Mouse (Mus musculus): ENCODE measurements at regions not wholly inside any gene's neighbourhood (a gene's known extent, or its start where the extent isn't known, plus 50 kb on each side); places are given as distances from the start of the nearest gene placed in this dataset.

DNA sequence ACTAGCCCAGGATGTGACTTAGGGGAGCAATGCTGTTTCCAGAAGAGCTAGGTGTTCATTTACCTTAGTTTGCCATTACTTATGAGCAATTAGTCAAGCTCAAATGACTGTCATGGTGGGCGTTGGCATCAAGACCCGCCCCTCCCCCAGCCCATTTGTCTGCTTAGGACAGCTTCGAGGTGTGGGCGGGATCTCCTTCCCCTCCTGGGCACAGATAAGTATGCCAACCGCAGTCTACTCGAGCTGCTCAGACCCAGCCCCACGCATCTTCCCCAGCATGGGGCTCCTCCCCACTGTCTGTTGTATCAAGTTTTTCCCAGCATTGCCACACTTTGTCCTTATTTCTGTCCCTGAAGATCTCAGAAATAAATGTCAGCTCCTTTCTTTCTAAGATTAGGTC lies 179.6 kb downstream of the Sp3 start:
- DNase-seq (ENCODE audit: low spot score in 2 of 2): no peak

DNA sequence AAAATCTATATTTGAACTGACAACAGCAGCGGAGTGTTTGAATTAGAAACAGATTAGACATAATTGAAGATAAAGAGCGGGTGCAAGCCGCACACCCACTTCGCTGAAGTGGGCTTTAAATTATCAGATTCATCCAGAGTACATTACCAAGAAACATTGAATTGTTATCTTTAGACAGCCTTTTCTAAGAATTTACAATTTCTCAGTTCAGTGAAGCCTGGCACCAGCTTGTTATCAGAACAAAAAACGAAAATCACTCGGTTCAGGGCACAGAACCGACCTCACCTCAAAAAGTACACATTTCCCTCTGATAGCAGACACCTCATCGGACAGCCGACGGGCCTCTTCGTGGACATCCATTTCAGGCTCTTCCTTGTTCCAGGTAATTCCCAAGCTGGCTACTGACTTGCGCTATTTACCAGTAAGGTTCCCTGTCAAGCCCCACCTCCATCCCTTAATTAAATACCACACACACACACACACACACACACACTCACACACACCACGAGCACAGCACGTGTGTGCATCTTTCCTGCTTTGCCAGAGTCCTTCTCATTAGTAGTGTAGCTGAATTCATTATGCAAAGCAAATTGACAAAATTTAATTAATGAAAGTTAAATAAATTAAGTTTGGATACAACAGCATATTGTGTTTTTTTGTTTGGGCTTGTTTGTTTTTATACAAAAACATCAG lies 166.8 kb downstream of the Sp3 start:
- DNase-seq (ENCODE audit: low spot score in 2 of 2): no peak

- peak in 1 of 2 experiments; percentile 37 for DNase-seq (ENCODE audit: low spot score in 2 of 2)
Observed at GRCm38 (mm10) chr2:72825251-72825650, 155.0 kb downstream of the Sp3 start.

DNA sequence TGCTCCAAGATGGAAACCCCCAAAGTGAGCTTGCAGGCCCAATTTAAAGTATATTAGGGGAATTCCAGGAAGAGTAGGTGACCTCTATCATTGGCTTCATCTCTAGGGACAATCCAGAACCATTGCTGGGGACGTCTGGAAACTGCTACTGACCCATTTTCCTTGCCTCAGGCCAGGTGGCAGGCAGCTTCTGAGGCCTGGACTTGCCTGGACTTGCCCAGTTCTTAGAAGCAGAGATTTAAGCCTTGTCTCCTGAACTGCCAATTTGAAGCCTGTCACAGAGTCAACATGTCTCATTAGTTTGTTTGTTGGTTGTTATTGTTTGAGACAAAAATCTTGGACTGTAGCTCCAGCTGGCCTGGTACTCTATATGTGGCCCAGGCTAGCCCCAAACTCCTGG lies 151.1 kb downstream of the Sp3 start:
- DNase-seq (ENCODE audit: low spot score in 2 of 2): no peak

DNA sequence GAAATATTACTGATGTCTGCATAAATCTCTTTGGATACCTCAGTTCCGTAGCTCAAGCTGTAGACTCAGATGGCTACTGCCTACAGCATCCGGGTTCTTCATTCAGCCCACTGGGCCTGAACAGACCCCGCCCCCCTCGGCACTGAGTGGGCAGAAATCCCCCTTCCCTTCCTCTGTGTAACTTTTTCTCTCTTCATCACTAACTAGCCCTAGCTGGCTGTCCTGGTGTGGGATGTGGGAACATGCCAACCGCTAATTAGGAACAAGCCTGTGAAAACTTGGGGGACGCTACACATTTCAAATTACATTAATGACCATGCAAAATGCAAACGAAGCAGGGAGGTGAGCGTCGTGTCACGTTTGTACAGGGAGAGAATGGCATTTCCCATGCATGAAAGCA lies 147.5 kb downstream of the Sp3 start:
- DNase-seq (ENCODE audit: low spot score in 2 of 2): no peak

- no peak for DNase-seq (ENCODE audit: low spot score in 2 of 2)
Observed at GRCm38 (mm10) chr2:72838085-72838727, 142.0 kb downstream of the Sp3 start.

DNA sequence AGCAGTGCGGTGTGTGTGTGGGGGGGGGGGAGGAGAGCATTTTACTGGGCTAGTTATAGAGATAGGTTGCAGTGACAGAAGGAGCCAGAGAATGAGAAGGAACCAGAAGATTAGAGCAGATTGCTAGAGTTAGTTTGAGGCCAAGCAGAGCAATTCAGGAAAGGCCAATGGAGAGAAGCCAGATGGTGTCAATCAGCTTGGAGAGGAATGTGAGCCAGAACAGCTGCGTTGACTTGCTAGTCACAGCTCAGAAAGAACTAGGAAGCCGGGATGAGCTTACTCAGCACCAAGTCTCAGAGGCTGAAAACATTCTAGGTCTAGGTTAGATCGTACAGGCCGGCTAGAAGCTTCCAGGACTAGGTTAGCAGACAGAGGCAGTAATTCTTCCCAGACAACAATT lies 140.6 kb downstream of the Sp3 start:
- no peak for DNase-seq (ENCODE audit: low spot score in 2 of 2)

GRCm38 (mm10) chr2:72841367-72841766 lies 138.9 kb downstream of the Sp3 start:
- DNase-seq (ENCODE audit: low spot score in 2 of 2): no peak

GRCm38 (mm10) chr2:72843610-72844009 lies 136.6 kb downstream of the Sp3 start:
- no peak for DNase-seq (ENCODE audit: low spot score in 2 of 2)

GRCm38 (mm10) chr2:72849441-72850192 lies 130.6 kb downstream of the Sp3 start:
- DNase-seq (ENCODE audit: low spot score in 2 of 2): no peak

DNA sequence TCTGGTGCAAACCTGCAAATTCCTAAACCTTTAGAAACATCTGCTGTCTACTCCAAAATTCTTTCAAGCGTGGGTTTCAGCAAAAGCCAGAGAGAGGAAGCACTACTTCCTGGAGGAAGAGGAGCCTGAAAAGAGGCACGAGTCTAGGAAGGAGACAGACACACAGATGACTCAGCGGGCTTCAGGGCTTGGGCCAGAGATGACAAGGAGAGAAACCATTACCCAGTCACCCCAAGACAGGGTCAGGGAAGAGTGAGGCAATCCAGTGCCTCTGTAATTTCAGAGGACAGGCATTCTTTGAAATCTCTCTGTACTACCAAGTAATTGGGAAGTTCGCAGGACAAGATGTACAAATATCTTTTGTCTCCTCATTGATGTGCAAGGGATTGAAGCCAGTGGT lies 127.7 kb downstream of the Sp3 start:
- no peak for DNase-seq (ENCODE audit: low spot score in 2 of 2)

DNA sequence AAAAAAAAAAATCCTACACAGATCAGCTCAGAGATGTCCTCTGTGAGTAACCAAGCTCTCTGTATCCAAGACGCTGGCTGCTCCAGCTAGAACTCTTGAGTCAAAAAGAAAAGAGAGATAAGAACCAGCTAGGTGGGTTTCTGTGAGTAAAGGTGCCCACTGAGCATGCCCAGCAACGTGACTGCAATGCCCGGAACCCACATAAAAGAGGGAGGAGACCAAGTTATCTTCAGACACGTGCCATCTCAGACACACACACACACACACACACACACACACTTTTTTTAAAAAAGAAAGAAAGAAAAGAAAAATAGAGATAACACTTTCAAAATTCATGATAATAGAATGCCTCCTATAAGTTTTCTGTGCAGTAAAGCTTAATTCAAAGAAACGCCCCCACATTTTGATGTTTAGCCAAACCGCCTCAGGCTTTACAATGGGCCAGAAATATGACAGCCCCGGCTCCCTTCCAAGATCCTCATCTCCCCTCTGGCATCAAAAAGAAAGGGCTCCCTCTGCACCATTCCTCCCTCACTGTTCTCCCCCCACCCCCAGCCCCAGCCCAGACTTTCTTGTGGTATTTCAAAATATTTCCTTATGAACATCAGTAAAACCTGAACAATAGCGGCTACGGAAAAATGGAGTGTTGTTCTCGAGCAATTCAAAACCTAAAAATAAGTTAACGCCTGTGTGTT lies 124.8 kb downstream of the Sp3 start:
- no peak for DNase-seq (ENCODE audit: low spot score in 2 of 2)

DNA sequence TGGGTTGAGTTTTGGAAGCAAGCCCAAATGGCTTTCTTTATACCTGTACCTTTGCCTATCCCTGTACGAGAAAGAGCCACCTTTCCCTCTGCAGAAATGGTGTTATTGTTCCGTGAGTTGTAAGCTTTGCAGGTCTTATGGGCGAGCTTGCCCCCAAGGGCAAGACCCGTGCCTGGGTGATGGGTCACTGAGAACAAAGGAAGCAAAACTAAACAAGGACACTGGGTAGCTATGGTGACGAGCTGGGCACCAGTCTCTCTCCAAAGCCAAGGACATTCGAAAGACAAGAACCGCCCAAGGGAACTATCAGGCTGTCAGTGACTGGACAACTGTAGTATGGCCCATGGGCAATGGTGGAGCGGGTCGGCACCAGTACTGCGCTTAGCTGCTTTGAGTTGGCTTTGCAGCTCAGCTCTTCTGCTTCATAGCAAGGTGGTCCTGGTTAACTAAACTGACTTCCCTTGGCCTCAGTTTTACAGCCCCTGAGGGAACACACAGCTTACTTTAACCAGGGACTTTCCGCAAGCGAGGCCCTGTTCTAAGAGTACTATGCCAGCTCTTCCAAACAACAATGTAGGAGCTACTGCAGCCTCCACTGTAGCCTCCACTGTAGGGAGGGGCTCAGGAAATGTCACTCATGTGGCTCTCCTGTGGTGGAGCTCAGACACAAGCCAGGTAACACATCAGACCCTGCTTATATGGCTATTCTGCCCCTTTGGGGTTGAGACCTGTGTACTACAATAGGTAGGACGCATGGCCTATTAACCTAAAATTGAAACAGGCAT lies 124.1 kb downstream of the Sp3 start:
- DNase-seq (ENCODE audit: low spot score in 2 of 2): peak; percentile 11 to 24

- DNase-seq (ENCODE audit: low spot score in 2 of 2): no peak
Observed at GRCm38 (mm10) chr2:72857377-72857776, 122.9 kb downstream of the Sp3 start.

DNA sequence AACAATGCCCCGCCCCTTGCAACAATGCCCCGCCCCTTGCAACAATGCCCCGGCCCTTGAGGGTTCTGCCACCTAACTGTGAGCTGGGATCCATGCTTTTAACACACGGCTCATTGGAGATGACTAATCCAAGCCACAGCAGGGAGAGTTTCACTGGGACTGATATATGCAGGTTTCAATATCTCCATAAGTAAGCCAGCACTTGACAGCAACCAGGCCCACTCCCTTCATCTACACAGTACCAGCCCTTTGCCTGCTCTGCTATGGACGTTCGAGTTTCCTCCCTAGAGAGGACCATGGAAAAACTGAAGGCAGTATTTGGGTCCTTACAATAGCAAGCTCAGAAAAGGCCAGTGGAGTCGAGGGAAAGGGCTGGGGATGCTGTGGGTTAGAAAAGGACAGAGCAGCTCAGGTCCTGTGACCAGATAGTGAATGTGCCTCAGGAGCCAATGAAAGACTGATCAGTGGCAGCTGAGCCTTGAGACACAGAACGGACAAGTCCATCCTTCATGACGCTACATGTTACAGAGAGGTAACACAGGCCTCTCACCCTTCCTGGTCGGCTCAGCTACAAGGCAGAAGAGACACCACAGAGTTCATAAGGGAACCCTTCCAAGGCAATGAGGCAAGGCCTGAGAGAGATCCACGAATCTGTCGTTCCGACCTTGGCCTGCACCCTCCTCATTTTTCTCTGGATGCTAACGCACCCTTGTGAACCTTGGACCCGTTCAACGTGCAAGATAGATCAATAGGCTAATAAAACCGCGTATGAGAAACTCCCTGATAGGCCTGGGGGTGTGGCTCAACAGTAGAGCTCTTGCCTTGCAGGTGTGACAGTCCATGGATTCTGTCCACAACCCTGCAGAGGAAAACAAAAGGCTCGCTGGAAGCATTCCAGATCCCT lies 114.5 kb downstream of the Sp3 start:
- DNase-seq (ENCODE audit: low spot score in 2 of 2): no peak

DNA sequence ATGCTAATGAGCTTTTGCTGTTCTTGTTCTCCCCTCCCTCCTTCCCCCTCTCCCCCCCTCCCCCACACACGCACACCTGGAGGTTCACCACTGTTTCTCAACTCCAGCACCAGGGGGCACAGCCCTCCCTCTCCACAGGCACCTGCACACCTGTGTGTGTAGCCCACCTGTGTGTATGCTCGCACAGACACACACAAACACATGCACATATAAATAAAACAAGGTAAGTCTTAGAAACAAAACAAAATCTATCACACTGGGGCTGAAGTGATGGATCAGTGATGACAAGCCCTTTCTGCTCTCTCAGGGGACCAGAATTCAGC lies 113.9 kb downstream of the Sp3 start:
- no peak for DNase-seq (ENCODE audit: low spot score in 2 of 2)

DNA sequence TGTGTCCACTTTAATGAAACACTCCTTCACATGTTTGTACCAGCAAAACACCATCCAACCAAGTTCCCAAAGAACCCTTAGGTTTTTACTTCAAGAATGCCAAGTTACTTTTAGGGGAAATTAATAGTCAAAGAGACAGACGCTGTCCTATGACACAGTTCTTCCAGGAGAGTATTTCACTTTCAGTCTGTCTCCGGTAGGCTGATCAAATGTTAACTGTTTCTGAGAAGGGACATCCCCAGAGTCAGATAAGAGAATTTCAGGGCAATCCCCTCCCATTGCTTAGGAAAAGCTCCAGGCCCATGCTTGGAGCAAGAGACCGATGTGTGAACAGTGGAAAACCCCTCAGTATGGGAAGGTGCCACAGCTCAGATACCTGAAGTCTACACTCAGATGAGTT lies 112.1 kb downstream of the Sp3 start:
- DNase-seq (ENCODE audit: low spot score in 2 of 2): no peak

GRCm38 (mm10) chr2:72871836-72872235 lies 108.4 kb downstream of the Sp3 start:
- DNase-seq (ENCODE audit: low spot score in 2 of 2): no peak

DNA sequence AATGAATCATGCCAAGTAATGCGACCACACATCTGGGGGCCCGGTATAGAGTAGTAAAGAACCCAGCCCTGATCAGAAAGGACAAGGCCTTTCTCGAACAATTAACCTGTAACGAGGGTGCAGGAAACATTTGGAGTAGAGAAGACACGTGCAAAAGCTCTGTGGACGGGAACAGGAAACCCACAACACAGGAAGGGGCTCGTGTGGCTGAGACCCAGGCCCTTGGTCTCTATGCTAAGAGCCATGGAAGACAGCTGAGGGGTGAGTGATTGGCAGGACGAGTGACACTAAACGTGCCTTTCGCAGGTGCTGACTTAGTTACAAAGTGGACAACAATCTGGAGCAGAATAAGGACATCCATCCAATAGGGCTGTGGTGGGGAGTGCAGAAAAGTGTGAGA lies 106.3 kb downstream of the Sp3 start:
- no peak for DNase-seq (ENCODE audit: low spot score in 2 of 2)

GRCm38 (mm10) chr2:72874533-72874932 lies 105.7 kb downstream of the Sp3 start:
- DNase-seq (ENCODE audit: low spot score in 2 of 2): no peak

All from adrenal gland, postnatal 4 days (tissue).